Mouse (Mus musculus) E14TG2a.4 (cell line): Measurements from ENCODE around the gene Vmn2r35.
"Not testable (repeated sequence)": the region's sequence is repeated elsewhere in the genome, so short reads cannot be mapped to it uniquely, and the experiment has no call there.

ENCODE experiments used
- CTCF ChIP-seq: conservative IDR thresholded peaks from 2 replicates; pipeline ENCODE4 v1.5.1; 2014; ENCODE audit warnings: low read length
- NANOG ChIP-seq: IDR thresholded peaks from 2 replicates; pipeline ENCODE4 v1.6.1; 2014; ENCODE audit warnings: borderline replicate concordance, low read length, mixed read lengths
- POU5F1 ChIP-seq: IDR thresholded peaks from 2 replicates; pipeline ENCODE4 v1.6.1; 2014; ENCODE audit warnings: low read length, borderline replicate concordance

GRCm38 (mm10) chr7:7794196-7794595 is 25.5 kb downstream of the Vmn2r35 start:
- TF ChIP-seq CTCF, NANOG, POU5F1: not testable (repeated sequence)
